Mouse (Mus musculus): Measurements from ENCODE around the gene Zfp949. TPM values are rescaled to one million over a fixed set of nuclear protein-coding genes. Genes with fewer than 3 reads are reported as not detected.

Zfp949 gene
- 2.8 and 3.1 TPM in 2 replicates for polyA plus RNA-seq (2012; rRNA removed)

DNA sequence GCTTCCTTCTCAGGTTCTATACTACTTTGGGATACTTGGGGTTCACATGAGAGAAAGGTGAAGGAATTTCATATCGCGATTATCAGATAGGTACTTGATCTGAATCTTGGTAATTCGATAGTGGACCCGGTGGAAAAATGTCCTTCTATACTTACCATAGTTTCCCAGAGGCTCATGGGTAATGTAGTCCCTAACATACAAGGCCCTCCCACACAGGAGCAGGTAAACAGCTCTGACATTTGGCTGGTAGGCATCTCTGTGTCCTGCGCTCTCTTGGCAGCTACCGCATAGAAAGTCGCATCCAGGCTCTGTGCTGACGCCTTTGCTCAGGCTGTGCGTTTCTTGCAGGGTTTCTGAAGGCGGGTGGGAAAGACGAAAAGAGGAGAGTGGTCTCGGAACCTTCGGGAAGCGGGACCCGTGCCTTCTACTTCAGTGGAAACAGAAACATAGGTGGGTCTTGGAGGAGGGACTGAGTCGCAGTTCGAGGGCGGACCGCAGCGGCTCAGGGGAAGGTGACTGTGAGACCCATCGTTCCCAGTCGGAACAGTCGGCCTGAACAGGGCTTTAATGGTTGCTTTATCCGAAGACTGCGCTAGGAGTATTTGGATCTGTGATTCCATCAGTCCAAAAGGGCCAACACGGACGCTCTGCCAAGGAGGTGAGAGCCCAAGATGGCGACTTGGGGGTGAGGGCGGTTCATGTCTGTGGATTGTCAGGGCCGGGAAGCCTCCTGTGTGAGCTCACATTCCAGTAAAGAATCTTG lies at the start of gene Zfp949:
Zfp949 (plus strand) TSS at position 170 of the 763 bp plus-strand sequence.

DNA sequence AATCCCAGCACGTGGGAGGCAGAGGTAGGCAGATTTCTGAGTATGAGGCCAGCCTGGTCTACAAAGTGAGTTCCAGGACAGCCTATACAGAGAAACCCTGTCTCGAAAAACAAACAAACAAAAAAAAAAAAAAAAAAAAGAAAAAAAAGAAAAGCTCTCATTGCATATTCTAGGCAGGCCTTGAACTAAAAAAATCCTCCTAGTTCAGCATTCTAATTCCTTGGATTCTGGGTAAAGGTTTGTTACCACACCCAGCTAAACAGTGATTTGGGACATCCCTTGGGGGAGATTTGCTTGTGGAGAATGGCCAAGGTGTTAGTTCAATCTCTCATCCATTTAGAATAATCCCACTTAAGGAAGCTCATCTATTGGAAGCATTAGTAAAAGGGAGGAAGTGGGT lies 32.8 kb downstream of the Zfp949 start, which contains the start of gene Trim43a:
Trim43a (plus strand) TSS at position 301 of the 400 bp plus-strand sequence.

Other genes with a start within 250 kb of the Zfp949 start
- gene Nt5e, start 220.8 kb upstream of the Zfp949 start, polyA plus RNA-seq (2012; rRNA removed), result 2.5 and 3.6 TPM in 2 replicates
- gene Snx14, start 109.1 kb upstream of the Zfp949 start, polyA plus RNA-seq (2012; rRNA removed), result 14.2 and 15.4 TPM in 2 replicates
- 0.17 and 0.37 TPM in 2 replicates for gene Gm20537, start 91.4 kb upstream of the Zfp949 start, polyA plus RNA-seq (2012; rRNA removed)
- 1.8 and 2.4 TPM in 2 replicates for gene Syncrip, start 65.4 kb upstream of the Zfp949 start, polyA plus RNA-seq (2012; rRNA removed)
- not detected in 2 replicates for gene Trim43a, start 32.9 kb downstream of the Zfp949 start, polyA plus RNA-seq (2012; rRNA removed)
- gene Mthfsl, start 172.3 kb downstream of the Zfp949 start, polyA plus RNA-seq (2012; rRNA removed), result 4.0 and 8.7 TPM in 2 replicates
- 0.91 and 1.2 TPM in 2 replicates for gene Bcl2a1d, start 183.9 kb downstream of the Zfp949 start, polyA plus RNA-seq (2012; rRNA removed)

Measured in ovary, adult 2 months (tissue).